11 mouse cellular contexts compared by ENCODE assay signal in genomic region chr19:21549713-21550112, GRCm38 (mm10).
"Had no signal": no experiment of that assay in that cellular context is flagged by ENCODE, and none has a peak within 500 bp of the region (broad histone marks: within the 10 kb centered on the region; RNA-seq: fewer than 3 reads in every experiment).

No protein-coding gene starts in this region.

- DNase-seq: lung, adult 18-20 months; lung, embryonic 14.5 days; lung, postnatal 10 days; lung, postnatal 4 days; right cerebral cortex, adult 18-20 months; right cerebral cortex, postnatal 14 days; thymus, adult 2 months; thymus, postnatal 25 days; thymus, postnatal 4 days had no signal

- ATAC-seq: midbrain, embryonic 13.5 days; midbrain, embryonic 15.5 days had no signal
